Mouse (Mus musculus) kidney, postnatal 4 days (tissue): ENCODE measurements around the gene Csmd2.

Source experiments
- DNase-seq, 2 experiments: peaks; one replicate each; pipeline ENCODE4 v3.0.0; 2021; ENCODE audit warnings: mixed read lengths in 2 of 2

The Csmd2 gene

DNA sequence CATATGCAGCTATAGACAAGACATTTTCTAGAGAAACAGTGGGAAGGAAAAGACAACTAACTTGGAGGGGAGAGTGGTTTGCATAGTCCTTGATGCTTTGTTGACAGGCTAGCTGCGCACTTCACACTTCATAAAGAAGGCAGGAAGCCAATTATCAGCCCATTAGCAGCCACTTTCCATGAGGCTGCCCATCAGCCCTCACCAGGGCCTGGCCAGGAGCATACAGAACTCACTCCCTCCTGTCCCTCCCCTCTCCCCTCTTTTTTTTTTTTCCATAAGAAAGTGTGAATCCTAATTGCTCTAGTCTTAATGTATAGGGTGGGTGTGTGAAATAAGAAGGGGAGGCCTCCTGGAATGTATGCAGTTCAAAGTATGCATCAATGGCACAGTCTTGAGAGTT is 354.6 kb downstream of the Csmd2 start:
- no peak for DNase-seq

DNA sequence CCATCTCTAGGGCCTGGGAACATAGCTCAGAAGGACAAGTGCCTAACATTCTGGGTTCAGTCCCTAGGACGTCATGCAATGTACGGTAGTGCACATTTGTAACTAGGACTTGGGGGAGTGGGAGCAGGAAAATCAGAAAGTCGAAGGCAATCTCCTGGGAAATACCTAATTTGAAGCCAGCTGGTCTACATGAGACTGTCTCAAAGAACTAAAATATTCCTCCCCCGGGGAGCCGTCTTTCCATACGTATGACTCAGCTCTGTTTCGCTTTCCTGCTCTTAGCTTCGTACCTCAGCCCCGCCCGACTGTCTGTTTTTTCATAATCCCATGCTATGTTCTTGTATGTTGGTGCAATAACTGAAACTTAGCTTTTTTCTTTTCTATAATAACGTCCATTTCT is 371.1 kb downstream of the Csmd2 start:
- no peak for DNase-seq

DNA sequence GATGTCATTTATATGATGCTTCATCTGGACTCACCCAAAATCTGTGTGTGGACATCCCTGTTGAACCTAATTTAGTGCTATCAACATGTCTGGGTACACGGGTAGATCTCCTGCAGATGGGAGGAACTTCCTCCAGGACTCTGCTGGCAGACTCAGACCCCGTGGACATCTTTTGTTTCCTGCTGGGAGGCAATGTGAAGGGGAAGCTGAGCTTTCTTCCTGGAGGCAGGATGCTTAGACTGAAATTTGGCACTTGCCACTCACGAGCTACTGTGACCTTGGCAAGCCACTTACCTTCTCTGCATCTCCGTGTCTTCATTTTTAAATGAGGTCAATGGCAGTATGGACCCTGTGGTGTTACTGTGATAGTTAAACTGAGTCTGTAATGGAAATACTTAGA is 378.2 kb downstream of the Csmd2 start:
- no peak for DNase-seq

- DNase-seq: no peak
Measured at GRCm38 (mm10) chr4:128368088-128368487, 380.4 kb downstream of the Csmd2 start.

DNA sequence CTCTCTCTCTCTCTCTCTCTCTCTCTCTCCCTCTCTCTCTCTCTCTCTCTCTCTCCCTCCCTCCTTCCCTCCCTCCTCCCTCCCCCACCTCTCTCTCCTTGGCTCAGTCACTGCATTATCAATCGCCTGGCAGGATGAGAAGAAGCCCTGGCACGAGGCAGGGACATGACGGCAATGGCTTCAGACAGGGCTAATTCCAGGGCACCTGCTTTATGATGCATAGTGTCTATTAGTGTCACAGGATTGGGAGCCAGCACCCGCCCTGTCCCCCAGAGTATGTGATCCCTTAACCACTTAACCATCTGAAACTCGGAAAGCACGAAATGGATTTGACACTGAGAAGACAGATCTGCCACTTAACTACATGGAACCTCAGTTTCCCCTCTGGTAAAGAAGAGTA is 384.1 kb downstream of the Csmd2 start:
- no peak for DNase-seq

- no peak for DNase-seq
Measured at GRCm38 (mm10) chr4:128373196-128373595, 385.5 kb downstream of the Csmd2 start.

GRCm38 (mm10) chr4:128374051-128374450 is 386.4 kb downstream of the Csmd2 start:
- DNase-seq: no peak

DNA sequence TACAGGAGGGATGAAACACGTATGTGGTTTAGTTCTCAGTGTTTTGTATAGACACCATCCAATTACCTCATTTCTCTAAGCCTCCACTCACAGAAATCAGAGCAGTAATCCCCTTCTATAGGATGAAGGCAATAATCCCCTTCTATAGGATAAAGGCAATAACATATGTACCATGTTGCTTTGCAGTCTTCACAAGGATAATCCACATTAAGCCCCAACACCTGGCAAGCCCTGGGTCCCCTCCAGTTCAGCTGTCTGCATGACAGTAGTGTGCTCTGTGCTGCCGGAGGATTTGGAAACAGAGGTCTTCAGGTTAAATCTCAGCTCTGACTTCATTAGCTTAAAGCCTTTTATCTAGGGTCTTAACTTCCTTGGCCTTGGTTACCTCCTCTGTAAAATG is 391.3 kb downstream of the Csmd2 start:
- DNase-seq: no peak

DNA sequence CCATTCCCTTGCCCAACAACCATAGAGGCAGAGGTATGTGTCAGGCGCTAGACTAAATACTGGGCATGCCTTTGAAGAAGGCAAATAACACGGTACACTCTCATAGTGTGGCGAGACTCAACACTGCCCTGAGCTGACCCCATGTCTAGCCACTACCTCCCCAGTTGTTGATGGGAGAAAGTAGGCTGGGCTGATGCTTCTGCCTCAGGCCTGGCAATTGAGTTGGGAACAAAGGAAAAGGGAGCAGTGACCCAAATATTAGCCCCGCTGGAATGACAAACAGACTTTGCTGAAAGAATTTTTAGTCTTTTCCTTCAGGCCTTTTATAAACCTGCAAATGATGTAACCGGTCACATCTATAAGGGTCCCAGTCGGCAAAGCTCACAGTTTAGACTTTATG is 393.7 kb downstream of the Csmd2 start:
- DNase-seq: no peak

- no peak for DNase-seq
Measured at GRCm38 (mm10) chr4:128383800-128384199, 396.1 kb downstream of the Csmd2 start.

DNA sequence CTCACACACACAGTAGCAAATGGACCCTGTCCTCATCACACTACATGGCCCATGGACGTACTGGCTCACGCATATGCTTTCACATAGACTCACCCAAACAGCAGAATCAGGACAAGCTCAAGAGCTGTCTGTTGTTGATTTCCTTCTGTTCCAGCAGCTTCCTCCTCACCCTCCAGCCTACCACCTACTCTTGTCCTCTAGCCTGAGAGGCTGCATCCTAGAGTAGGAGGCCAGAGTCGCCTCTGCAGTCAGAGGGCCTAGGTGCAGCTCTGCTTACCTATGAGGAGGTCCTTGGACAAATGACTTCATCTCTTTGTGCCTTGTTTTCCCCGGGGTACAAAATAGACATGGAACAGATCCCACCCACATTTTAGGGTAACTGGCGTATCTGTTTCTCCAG is 403.8 kb downstream of the Csmd2 start:
- DNase-seq: no peak

DNA sequence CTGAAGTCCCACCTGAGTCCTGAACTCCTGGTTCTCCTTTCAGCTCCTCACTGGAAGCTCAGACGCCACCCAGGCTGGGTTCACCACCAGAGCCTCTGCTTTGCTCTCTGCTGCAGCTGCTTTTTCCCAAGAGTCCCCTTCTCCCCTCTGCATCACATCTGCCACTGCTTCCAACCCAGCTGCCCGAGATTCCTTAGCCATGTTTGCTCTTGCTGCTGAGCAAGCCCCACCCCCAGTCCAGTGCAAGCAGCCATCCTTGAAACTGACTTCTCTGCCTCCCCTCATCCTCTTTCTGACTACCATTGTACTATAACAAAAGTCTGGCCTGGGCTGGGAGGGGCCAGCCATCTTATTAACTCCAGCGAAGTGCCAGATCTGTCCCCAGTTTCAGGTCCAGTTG is 404.6 kb downstream of the Csmd2 start:
- peak; percentile 25 to 45 for DNase-seq

GRCm38 (mm10) chr4:128393864-128394263 is 406.2 kb downstream of the Csmd2 start:
- no peak for DNase-seq

DNA sequence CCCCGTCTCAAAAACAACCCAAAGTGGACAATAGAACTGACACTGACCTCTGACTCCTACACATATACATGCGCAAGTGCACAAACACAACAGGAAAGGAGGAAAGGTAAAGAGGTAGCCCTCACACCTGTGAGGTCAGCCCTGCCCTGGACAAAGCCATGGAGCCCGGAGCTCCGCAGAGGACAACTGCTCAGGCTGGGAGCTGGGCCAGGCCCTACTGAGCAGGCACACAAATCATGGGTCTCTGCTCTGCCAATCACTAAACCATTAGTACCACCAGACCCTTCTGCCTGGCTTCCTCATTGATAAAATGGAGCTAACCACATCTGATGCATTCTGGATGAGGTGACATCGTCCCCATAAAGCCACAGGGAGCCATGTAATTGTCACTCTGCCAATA is 409.0 kb downstream of the Csmd2 start:
- DNase-seq: no peak

- no peak for DNase-seq
Measured at GRCm38 (mm10) chr4:128397804-128398203, 410.1 kb downstream of the Csmd2 start.

GRCm38 (mm10) chr4:128398948-128399347 is 411.3 kb downstream of the Csmd2 start:
- no peak for DNase-seq

GRCm38 (mm10) chr4:128400016-128400415 is 412.4 kb downstream of the Csmd2 start:
- no peak for DNase-seq

- DNase-seq: no peak
Measured at GRCm38 (mm10) chr4:128401591-128401990, 413.9 kb downstream of the Csmd2 start.

GRCm38 (mm10) chr4:128402706-128403105 is 415.0 kb downstream of the Csmd2 start:
- no peak for DNase-seq

- DNase-seq: no peak
Measured at GRCm38 (mm10) chr4:128405576-128405975, 417.9 kb downstream of the Csmd2 start.

DNA sequence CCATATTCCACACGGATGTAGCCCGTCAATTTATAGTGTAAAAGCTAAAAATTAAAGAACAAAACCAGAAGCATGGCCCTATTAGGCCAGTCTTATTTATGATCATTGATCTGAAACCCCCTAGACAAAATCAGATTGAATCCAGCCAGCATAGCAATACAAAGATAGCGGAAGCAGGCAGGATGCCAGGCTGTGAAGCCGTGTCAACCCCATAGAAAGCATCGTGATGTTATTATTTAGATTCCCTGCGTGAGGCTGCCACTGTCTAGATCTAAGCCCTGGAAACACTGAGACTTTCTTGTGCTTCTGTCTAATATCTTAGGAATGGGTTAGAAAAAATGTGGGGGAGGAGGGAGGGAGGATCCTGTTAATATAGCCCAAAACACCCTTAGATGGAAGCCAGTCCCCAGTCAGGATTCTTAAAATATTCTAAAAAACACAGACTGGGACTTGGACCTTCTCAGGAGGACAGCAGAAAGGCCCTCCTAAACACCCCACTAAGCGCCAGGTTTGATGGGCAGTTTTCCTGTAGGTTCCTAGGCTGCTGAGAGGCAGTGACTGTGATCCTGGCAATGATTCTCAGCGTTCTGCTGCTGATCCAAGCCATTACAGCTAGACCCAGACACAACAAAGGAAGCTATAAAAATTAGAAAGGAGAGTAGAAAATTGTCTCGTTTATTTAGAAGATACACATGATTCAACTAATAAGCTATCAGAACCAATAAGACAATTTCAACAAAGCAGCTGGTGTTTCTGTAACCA is 419.6 kb downstream of the Csmd2 start:
- DNase-seq: no peak

- no peak for DNase-seq
Measured at GRCm38 (mm10) chr4:128411941-128412630, 424.4 kb downstream of the Csmd2 start.

DNA sequence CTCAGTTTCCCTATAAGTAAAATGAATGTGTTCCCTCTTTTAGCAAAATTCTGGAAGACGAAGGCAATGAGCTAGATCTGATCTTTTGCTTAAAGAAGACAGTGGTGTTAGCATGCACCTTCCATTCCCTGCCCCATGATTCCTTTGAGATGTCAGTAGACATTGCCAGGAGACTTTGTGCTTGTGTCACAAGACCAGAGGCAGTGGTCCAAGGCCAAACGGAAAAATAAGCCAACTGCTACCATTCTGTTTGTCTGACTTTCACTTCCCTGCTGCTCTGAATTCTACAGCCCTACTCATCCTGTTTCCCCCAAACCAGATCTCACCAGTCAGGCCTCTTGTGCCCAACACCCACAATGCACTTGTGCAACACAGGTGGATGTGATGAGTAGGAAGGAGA is 427.1 kb downstream of the Csmd2 start:
- DNase-seq: no peak

- DNase-seq: no peak
Measured at GRCm38 (mm10) chr4:128419988-128420617, 432.4 kb downstream of the Csmd2 start.
